Mouse (Mus musculus): ENCODE measurements around the gene Wfikkn1. TPM values are rescaled to one million over a fixed set of nuclear protein-coding genes. Genes with fewer than 3 reads are reported as not detected.

Wfikkn1 gene
- polyA plus RNA-seq, 1 experiment from 2014 or later = 0.46 TPM

DNA sequence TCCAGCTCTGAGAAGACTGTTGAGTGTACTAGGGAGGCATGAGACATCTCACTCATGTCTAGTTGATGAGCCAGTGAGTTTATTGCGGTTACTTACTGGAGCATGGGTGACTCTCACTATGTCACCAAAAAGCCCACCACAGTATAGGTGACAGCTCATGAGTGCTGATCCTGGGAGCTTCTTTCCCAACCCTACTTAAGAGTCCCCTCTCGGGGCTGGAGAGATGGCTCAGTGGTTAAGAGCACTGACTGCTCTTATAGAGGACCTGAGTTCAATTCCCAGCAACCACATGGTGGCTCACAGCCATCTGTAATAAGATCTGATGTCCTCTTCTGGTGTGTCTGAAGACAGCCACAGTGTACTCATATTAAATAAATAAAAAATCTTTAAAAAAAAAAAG is 10.7 kb downstream of the Wfikkn1 start:
- DNase-seq (ENCODE audit: low spot score) = no peak

- DNase-seq (ENCODE audit: low spot score) = no peak
Measured at GRCm38 (mm10) chr17:25869498-25869897, 11.2 kb downstream of the Wfikkn1 start.

DNA sequence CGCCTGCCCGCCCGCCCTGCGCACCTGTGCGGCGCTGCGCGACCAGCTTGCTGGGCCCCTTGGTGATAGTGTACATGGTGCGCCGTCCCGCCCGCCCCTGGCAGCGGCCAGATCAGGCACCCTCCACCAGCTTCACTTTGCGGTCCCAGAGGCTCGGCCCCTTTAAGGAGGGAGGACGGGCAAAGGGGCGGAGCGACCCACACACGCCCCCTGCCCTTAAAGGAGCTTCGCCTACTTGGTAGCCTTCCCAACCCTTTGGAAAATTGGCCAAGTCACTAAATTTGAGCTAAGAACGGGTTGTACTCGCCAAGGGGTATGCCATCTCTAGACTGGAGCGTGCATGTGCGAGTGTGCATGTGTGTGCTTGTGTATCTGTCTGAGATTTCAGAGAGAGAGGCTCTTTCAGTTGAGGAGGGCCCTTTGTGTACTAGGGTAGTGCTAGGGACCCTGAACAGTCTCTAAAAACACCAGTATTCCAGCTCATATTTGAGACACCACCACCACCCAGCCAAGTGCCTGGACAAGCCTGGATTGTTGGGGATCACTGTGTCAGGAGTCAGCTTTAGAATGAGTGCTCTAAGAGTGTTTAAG is 12.0 kb downstream of the Wfikkn1 start, which contains the start of gene Mcrip2:
TSS of gene Mcrip2 (minus strand) at position 164 of the 591 bp plus-strand sequence.
- DNase-seq (ENCODE audit: low spot score) = peak; percentile 69

DNA sequence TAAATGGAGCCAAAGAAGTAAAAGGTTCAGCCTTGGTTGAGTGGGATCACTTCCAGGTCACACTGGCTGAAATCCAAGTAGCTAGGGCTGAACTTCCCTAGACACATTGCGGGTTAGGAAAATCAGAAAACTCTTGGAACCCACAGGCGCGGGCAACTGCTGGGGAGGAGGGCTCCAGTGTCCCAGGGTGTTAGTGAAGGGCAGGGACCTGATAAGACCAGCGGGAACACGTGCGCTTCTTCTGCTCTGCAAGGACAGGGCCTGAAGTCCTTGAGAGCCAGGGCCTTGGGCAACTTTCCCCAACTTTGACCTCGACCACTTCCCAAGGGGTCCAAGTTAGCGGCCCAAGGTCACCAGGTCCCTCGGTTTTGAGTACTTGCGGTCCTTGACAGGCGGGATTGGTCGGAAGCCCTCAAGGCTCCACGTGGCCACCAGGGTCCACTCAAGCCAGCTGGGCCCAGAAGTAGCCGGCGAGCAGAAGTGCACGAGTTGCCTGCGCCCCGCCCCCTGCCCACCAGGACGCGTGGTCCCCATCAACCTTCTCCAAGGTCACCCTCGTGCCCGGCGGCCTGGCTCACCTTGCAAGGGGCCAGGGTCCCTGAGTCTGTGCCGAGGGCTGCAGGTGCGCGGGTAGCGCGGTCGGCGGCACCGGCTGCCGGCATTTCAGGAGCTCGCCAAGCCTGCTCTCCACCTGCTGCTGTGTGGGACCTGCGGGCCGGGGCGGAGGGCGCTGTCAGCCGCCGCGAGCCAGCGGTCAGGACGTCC is 12.6 kb downstream of the Wfikkn1 start:
- no peak for DNase-seq (ENCODE audit: low spot score)

- peak; percentile 53 for DNase-seq (ENCODE audit: low spot score)
Measured at GRCm38 (mm10) chr17:25867509-25867835, 13.2 kb downstream of the Wfikkn1 start.

- DNase-seq (ENCODE audit: low spot score) = no peak
Measured at GRCm38 (mm10) chr17:25866172-25866571, 14.5 kb downstream of the Wfikkn1 start.

DNA sequence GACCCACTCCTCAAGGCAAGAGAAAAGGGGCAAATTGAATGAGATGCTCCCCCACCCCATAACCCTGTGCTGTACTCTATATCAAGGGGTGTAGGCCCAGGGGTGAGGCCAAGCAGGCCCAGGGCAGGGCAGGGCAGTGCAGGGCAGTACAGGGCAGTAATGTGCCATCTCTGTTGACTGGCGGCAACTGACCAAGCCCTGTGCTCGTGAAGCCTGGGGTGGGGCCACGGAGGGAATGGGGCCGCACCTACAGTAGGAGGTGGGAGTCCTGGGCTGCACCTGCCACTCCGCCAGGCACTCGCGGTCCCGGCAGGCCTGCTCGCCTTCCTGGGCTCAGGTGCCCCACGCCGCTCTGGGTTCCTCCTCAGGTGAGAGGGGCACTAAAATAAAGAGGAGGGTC is 15.4 kb downstream of the Wfikkn1 start:
- DNase-seq (ENCODE audit: low spot score) = no peak

DNA sequence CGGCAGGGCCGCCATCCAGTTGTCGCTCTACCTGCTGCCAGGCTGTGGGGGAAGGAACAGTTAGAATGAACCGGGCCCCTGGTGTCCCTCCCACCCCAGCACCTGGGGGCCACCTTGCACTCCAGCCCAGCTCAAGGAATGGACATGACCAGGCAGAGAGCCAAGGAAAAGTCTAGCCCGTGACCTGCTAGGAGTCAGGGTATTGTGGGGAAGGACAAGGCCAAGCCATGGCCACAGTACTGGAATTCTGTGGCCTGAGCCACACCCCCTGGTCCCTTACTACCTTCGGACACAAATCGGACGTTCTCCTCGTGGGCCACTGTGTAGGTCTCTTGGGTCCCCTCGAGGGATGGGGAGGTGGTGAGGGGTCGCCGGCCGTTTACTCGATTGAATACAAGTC is 16.3 kb downstream of the Wfikkn1 start:
- DNase-seq (ENCODE audit: low spot score) = no peak

DNA sequence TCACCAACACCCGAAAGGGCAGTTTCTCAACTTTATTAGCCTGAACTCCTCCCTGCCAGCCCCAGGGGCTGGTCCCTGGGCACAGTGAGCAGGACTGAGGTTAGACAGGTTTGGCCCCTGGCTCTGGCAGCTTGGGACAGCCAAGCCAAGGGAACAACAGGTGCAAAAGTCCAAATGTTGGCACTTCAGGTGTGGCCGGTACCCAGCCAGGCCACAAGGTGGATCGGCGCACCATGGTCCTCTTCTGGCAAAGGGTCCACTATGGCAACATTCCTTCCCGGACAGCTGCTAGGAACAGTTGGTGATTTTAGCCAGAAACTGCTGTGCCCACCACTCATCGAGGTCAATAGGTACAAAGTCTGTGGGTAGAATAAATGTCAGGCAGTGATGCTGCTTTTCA is 17.0 kb downstream of the Wfikkn1 start:
- DNase-seq (ENCODE audit: low spot score) = no peak

DNA sequence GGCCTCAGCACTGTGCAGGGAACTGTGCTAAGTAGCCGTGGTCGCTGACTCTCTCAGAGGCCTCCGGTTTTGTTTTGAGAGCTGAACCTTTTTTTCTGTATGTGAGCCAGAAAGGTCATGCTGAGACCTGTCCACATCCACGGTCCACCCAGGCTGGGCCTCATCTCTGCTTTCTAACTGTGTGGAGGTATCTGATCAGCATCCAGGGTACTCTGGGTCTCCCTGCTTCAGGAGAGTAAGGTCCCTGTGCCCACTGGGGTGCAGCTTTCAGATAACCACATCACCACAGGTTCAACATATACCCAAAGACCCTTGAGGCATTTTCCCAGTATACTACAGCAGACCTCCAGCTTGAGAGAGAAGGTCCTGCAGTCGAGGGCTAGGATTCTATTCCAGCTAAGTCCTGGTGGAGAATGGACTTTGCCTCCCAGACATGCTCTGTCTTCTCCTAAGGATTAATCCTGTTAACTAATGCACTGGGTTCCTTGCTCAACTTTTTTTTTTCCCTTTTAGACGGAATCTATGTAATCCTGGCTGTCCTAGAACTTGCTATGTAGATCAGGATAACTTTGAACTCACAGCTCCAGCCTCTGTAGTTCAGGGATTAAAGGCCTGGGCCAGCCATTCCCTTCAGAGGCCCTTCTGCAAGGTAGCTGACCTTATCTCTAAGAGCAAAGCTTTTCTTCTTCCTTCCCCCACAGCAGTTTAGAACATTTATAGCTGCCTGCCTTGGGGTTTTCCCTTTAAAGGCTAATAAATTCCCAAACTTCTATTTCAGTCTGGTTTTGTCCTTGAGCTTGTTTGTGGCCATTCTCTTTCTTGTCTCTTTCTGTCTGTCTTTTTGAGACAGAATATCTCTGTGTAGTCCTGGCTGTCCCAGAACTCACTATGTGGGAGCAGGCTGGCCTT is 18.7 kb downstream of the Wfikkn1 start:
- DNase-seq (ENCODE audit: low spot score) = no peak

- DNase-seq (ENCODE audit: low spot score) = peak; percentile 95
Measured at GRCm38 (mm10) chr17:25860832-25861703, 19.6 kb downstream of the Wfikkn1 start, which contains the start of gene Wdr90. Wdr90 (minus strand) TSS chr17:25861501.

GRCm38 (mm10) chr17:25860229-25860628 is 20.4 kb downstream of the Wfikkn1 start:
- DNase-seq (ENCODE audit: low spot score) = no peak

- DNase-seq (ENCODE audit: low spot score) = peak; percentile 97
Measured at GRCm38 (mm10) chr17:25844396-25844901, 36.2 kb downstream of the Wfikkn1 start, which contains the start of gene Rhot2. Rhot2 (minus strand) TSS chr17:25844851.

DNA sequence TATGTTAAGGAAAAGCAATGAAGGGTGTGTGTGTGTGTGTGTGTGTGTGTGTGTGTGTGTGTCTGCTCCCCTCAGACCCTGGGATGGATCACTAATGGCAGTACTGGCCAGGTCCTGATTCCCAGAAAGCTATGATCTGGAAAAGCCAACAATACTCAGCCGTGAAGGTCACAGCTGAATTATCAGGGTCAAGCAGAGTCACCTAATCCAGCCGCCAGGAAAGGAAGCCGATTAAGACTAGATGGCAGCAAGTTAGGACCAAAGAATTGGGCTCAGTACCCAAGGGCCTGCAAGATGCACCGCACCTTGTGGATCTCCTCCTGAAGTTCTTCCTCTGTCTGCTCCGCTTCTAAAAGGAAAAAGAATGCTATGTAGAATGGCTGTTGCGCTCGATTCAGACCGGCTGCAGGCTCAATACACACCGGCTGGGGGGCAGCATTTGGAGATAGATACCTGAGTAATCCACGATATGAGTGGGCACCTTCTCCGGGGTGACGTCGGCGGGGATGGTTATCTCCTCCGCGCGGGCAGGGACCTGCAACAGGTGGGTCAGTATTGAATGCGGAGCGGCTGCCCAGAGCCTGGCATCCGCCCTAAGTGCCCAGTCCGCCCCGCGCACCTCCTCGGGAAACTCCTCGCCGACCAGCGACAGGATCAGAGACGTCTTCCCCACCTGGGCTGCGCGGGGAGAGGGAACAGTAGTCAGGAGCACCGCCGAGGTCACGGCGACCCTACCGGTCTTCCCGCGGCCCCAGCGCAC is 36.8 kb downstream of the Wfikkn1 start:
- no peak for DNase-seq (ENCODE audit: low spot score)

GRCm38 (mm10) chr17:25843122-25843521 is 37.5 kb downstream of the Wfikkn1 start:
- DNase-seq (ENCODE audit: low spot score) = no peak

GRCm38 (mm10) chr17:25842509-25842908 is 38.1 kb downstream of the Wfikkn1 start:
- DNase-seq (ENCODE audit: low spot score) = no peak

GRCm38 (mm10) chr17:25841117-25841880 is 39.4 kb downstream of the Wfikkn1 start, which contains the start of gene Gm20683:
Gm20683 (minus strand) TSS chr17:25841763.
- DNase-seq (ENCODE audit: low spot score) = no peak

DNA sequence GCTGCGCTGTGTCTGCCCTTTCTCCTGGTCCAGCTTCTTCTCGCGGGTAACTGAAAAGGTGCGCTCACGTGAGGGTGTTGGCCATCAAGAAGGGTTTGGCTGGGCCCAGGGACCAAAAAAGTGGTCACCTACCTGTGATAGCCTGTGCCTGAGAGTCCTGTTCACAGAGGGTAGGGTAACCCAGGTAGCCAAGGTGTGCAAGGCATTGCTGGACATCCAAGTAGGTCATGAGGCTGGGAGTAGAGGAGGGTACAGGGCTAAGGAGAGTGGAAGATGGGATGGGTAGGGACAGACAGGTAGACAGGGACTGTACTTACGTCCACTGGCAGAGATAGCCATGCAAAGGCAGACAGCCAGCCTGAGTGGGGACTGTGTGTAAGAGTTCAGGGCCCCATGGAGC is 40.1 kb downstream of the Wfikkn1 start:
- no peak for DNase-seq (ENCODE audit: low spot score)
